Mouse (Mus musculus) C2C12 (cell line): ENCODE data around the gene Sox5. TPM values are rescaled to one million over a fixed set of nuclear protein-coding genes. Genes with fewer than 3 reads are reported as not detected.

ENCODE experiments used
- H3K27me3 ChIP-seq: one replicate; pipeline ENCODE4 v1.6.1; 2011; ENCODE audit not compliant: control insufficient read depth, insufficient read depth, insufficient read length
- H3K36me3 ChIP-seq: one replicate; pipeline ENCODE4 v1.6.1; 2011; ENCODE audit not compliant: control insufficient read depth, insufficient read depth
- H3K4me3 ChIP-seq: one replicate; pipeline ENCODE4 v1.5.1; 2011; ENCODE audit warnings: mild to moderate bottlenecking, control low read depth; ENCODE audit not compliant: poor library complexity, insufficient read depth, severe bottlenecking
- H3K79me2 ChIP-seq: one replicate; pipeline ENCODE4 v1.6.1; 2011; ENCODE audit not compliant: control insufficient read depth, insufficient read depth
- H3K79me3 ChIP-seq: one replicate; pipeline ENCODE4 v1.6.1; 2011; ENCODE audit warnings: low read depth, control low read depth
- H3ac ChIP-seq: one replicate; pipeline ENCODE3; 2011; ENCODE audit warnings: low read depth; ENCODE audit not compliant: control insufficient read depth, insufficient read length
- CEBPB ChIP-seq: IDR thresholded peaks from one replicate; pipeline ENCODE4 v1.6.1; 2011; ENCODE audit warnings: low read depth, mild to moderate bottlenecking, control low read depth, moderate library complexity
- CTCF ChIP-seq: IDR thresholded peaks from one replicate; pipeline ENCODE4 v1.5.1; 2011; ENCODE audit not compliant: control insufficient read depth, insufficient read depth, insufficient read length
- FOSL1 ChIP-seq: IDR thresholded peaks from one replicate; pipeline ENCODE4 v1.8.0; 2011; ENCODE audit warnings: mild to moderate bottlenecking, low read length; ENCODE audit not compliant: poor library complexity, insufficient read depth, severe bottlenecking
- MAX ChIP-seq: IDR thresholded peaks from one replicate; pipeline ENCODE4 v1.6.1; 2011; ENCODE audit warnings: mild to moderate bottlenecking, control low read depth
- MYOD1 ChIP-seq: IDR thresholded peaks from one replicate; pipeline ENCODE4 v1.6.1; 2011; ENCODE audit warnings: low read depth; ENCODE audit not compliant: control insufficient read depth, insufficient read length
- MYOG ChIP-seq: IDR thresholded peaks from one replicate; pipeline ENCODE4 v1.6.1; 2011; ENCODE audit not compliant: control insufficient read depth, insufficient read length; ENCODE audit errors: extremely low read depth
- USF1 ChIP-seq: IDR thresholded peaks from one replicate; pipeline ENCODE4 v1.6.1; 2011; ENCODE audit warnings: low read depth, mild to moderate bottlenecking, control low read depth, moderate library complexity
- polyA plus RNA-seq: library from polyadenylated mRNA; unstranded; fragments of >200 nt; fragmentation: generic; extraction: Trizol; gene quantifications from one replicate; pipeline ENCODE4 v1.2.1, GENCODE M21; 2012; ENCODE audit warnings: missing spikeins

Gene Sox5
- polyA plus RNA-seq, 1 experiment = 0.07 TPM

GRCm38 (mm10) chr6:144652876-144653275 is 128.9 kb downstream of the Sox5 start:
- H3ac ChIP-seq = no peak overlapping the region
- H3K79me3 ChIP-seq = no peaks in the 10 kb centered on the region
- no peaks in the 10 kb centered on the region for H3K79me2 ChIP-seq
- no peak overlapping the region for H3K4me3 ChIP-seq
- TF ChIP-seq FOSL1 = no peak
- no peak for TF ChIP-seq CTCF
- no peak for TF ChIP-seq CEBPB
- no peak for TF ChIP-seq MAX
- TF ChIP-seq MYOD1 = no peak
- no peak for TF ChIP-seq USF1
- TF ChIP-seq MYOG = no peak
- no peaks in the 10 kb centered on the region for H3K36me3 ChIP-seq
- no peaks in the 10 kb centered on the region for H3K27me3 ChIP-seq

- no peaks in the 10 kb centered on the region for H3K27me3 ChIP-seq
- no peak overlapping the region for H3ac ChIP-seq
- no peak overlapping the region for H3K4me3 ChIP-seq
- no peaks in the 10 kb centered on the region for H3K36me3 ChIP-seq
- no peaks in the 10 kb centered on the region for H3K79me2 ChIP-seq
- no peaks in the 10 kb centered on the region for H3K79me3 ChIP-seq
- TF ChIP-seq CEBPB = no peak
- TF ChIP-seq FOSL1 = no peak
Measured at GRCm38 (mm10) chr6:144648896-144649295, 132.9 kb downstream of the Sox5 start.

GRCm38 (mm10) chr6:144648124-144648591 is 133.6 kb downstream of the Sox5 start:
- H3K79me2 ChIP-seq = no peaks in the 10 kb centered on the region
- H3K27me3 ChIP-seq = no peaks in the 10 kb centered on the region
- TF ChIP-seq MYOG (no peak), USF1 (no peak), MAX (no peak), MYOD1 (no peak), CEBPB (no peak), CTCF (no peak), FOSL1 (no peak)
- H3K36me3 ChIP-seq = no peaks in the 10 kb centered on the region
- H3ac ChIP-seq = no peak overlapping the region
- H3K79me3 ChIP-seq = no peaks in the 10 kb centered on the region
- H3K4me3 ChIP-seq = no peak overlapping the region

GRCm38 (mm10) chr6:144646331-144646730 is 135.4 kb downstream of the Sox5 start:
- no peak for TF ChIP-seq MYOG
- TF ChIP-seq USF1 = no peak
- no peak for TF ChIP-seq MAX
- no peak for TF ChIP-seq CEBPB
- no peak for TF ChIP-seq CTCF
- TF ChIP-seq MYOD1 = no peak
- TF ChIP-seq FOSL1 = no peak
- no peak overlapping the region for H3K4me3 ChIP-seq

GRCm38 (mm10) chr6:144645796-144646195 is 136.0 kb downstream of the Sox5 start:
- Histone ChIP-seq H3K4me3 (no peak overlapping the region), H3K79me2 (no peaks in the 10 kb centered on the region), H3K36me3 (no peaks in the 10 kb centered on the region), H3ac (no peak overlapping the region), H3K79me3 (no peaks in the 10 kb centered on the region), H3K27me3 (no peaks in the 10 kb centered on the region)
- TF ChIP-seq CTCF (no peak), MYOD1 (no peak), USF1 (no peak), MYOG (no peak), FOSL1 (no peak), CEBPB (no peak), MAX (no peak)

More at GRCm38 (mm10) chr6:144646331-144646730, 135.4 kb downstream of the Sox5 start:
- Histone ChIP-seq H3K27me3 (no peaks in the 10 kb centered on the region), H3ac (no peak overlapping the region), H3K36me3 (no peaks in the 10 kb centered on the region), H3K79me3 (no peaks in the 10 kb centered on the region), H3K79me2 (no peaks in the 10 kb centered on the region)

- Histone ChIP-seq H3ac (no peak overlapping the region), H3K79me2 (no peaks in the 10 kb centered on the region), H3K36me3 (no peaks in the 10 kb centered on the region), H3K4me3 (no peak overlapping the region), H3K79me3 (no peaks in the 10 kb centered on the region), H3K27me3 (no peaks in the 10 kb centered on the region)
- TF ChIP-seq CEBPB = no peak
- no peak for TF ChIP-seq MYOG
- no peak for TF ChIP-seq MAX
- no peak for TF ChIP-seq USF1
- TF ChIP-seq CTCF = no peak
- no peak for TF ChIP-seq FOSL1
- TF ChIP-seq MYOD1 = no peak
Measured at GRCm38 (mm10) chr6:144644711-144645110, 137.1 kb downstream of the Sox5 start.
